Mouse (Mus musculus) left cerebral cortex, adult 18-20 months (tissue): ENCODE results near the gene Klhdc10. TPM values are rescaled to one million over a fixed set of nuclear protein-coding genes. Genes with fewer than 3 reads are reported as not detected.
A peak's percentile ranks its signal among the peaks of the same experiment; 100 is the strongest.
"Not testable (repeated sequence)": the region's sequence is repeated elsewhere in the genome, so short reads cannot be mapped to it uniquely, and the experiment has no call there.

ENCODE experiments used
- DNase-seq, 2 experiments: peaks; one replicate each; pipeline ENCODE4 v3.0.0; 2021 to 2022; ENCODE audit warnings: low spot score in 2 of 2, mixed read lengths in 1 of 2
- long read RNA-seq, 2 experiments: library from polyadenylated mRNA; stranded (forward); transcript quantifications; one replicate each; pipeline ENCODE4 v2.0.0; 2021
- total RNA-seq, 2 experiments: library from RNA; stranded (reverse); gene quantifications; 2 replicates each; pipeline ENCODE4 v1.2.3; 2021

The Klhdc10 gene
- 100 to 1,000 TPM in 1 of 2 experiments, 10 to 100 TPM in 1; 89.0 to 104 TPM for total RNA-seq
- long read RNA-seq, experiment 1, full-length matches to known transcripts = 20 of 37 reads
- long read RNA-seq, experiment 1, partial matches to known transcripts = 4 of 37 reads
- long read RNA-seq, experiment 1, other reads (novel, unspliced or antisense) = 13 of 37 reads
- long read RNA-seq, experiment 2, full-length matches to known transcripts = 6 of 12 reads
- long read RNA-seq, experiment 2, partial matches to known transcripts = 1 of 12 reads
- long read RNA-seq, experiment 2, other reads (novel, unspliced or antisense) = 5 of 12 reads

DNA sequence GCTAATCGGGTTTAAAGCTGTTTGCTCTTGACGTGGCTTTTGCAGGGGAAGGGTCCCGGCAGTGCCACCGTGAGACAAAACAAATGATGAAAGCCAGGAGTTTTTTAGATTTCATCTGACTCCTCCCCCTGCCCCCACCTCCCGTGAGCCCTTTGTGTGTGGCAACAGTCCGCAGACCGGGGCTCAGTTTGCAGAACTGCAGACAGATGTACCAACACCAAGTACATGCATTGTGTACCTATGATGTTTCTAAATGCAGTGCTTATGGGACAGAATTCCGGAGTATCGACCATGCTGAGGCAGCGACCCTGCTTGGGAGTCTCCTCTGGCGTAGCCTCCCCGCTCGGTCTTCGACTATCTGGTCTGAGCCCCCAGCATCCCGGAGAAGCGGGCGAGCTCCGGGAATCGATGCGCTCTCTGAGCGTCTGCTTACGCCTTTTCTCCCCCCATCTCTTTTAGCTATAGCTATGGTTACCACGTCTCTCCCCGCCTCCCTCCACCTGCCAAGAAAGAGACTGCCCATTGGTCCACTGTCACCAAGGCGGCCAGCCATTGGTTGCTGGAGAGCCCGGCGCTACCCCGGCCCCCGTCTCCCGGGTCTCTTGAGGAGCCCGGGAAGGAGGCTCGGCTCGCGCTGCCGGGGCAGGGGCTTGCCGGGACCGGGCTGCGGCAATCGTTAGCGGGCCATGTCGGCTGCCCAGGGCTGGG lies at the start of gene Klhdc10:
TSS of gene Klhdc10 (plus strand) at position 561 of the 708 bp plus-strand sequence.
- DNase-seq = peak; percentile 100

DNA sequence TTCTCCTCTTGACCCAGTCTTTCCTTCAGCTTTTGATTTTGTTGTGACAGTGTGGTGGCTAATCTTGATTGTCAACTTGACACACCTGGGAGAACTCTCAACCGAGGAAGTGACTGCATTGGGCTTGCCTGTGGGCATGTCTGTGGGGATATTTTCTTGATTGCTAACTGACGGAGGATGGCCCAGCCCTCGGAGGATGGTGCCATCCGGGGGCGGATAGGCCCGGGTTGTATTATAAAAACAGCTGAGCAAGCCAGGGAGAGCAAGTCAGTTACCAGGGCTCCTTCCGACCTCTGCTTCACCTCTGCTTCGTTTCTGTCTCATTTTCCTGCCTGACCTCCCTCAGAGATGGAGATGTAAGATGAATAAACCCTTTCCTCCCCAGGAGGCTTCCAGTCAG lies 48.9 kb upstream of the Klhdc10 start:
- DNase-seq = no peak

DNA sequence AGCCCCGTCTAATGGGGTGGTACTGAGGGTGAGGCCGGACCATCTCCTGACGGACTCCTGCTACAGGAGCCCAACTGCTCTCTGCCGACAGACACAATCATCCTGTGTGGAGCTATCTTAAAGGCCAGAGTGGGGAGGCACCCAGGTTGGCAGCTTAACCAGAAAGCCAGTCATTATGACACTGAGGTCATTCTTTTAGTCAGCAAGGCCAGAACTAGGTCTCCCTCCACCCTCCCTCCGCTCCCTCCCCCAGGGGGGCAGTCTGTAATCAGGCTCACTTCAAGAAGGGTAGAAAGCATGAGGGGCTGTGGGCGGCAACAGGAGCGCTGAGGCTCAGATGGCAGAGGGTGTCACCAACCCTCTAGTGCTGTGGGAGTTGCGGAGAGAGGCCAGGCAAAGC lies 48.0 kb upstream of the Klhdc10 start:
- no peak for DNase-seq

DNA sequence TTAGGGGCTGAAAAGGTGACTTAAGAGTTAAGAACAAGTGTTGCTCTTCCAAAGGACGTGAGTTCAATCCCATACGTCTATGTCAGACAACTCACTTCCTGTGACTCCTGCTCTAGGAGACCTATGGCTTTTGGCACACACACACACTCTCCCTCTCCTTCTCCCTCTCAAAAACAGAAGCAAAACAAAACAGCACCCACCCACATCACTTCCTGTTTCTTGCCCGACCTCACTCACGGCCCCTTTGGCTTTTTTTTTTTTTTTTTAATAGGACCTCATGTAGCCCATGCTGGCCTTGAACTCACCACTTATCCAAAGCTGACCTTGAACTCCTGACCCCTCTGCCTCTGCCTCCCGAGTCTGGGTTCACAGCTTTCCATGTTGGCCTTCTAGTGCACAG lies 46.9 kb upstream of the Klhdc10 start:
- DNase-seq = no peak

DNA sequence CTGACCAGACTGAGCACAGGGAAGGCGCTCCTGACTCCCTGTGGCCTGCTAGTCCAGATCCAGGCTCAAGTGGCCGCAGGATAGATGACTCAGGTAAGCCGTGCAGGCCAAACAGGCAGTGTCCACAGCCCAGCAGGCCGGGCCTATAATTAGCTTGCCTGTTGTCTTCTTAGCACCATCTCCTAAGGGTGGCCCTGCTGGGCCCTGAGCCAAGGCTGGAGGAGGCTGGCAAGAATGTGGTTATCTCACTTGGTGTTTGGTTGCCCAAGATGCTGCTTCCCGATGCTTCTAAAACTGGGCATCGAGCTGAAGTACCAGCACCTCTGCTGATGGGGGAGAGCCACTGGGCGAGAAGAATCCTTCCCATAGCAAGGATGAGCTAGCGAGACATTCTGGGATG lies 46.0 kb upstream of the Klhdc10 start:
- no peak for DNase-seq

DNA sequence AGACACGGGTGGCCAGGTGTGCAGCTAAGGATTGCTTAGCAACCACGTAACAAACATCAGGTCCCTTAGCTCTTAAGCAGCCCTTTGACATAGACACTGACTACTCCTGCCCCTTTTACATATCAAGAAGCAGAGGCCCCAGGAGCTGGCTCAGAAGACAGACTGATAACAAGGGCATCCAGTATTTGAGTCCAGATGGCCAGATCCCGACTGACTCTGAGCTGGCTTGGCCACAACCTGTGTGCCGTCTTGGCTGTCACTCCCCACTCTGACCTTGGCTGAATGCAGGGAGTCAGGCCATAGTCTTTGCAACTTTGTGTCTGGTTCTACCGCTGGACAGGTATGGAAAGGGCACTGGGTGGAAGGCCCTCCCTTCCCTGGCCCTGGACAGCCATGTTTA lies 45.5 kb upstream of the Klhdc10 start:
- DNase-seq = no peak

DNA sequence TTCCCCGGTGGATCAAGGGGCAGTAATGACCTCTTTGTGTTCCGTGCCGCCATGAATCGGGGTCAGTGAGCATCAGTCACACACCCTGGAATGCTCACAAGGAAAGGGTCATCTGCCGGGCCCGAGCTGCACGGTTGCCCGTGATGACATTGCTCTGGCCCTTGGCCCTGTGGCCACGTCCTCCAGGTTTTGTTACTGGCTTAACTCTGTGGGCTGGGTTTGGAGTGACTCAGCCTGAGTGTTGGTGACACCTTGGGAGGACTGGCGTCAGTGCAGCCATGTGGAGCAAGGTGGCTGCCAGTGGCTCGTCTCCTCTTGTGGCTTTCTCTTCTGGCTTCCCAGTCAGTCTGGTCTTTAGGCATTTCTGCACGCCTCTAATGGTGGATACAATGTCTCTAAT lies 45.0 kb upstream of the Klhdc10 start:
- DNase-seq = no peak

DNA sequence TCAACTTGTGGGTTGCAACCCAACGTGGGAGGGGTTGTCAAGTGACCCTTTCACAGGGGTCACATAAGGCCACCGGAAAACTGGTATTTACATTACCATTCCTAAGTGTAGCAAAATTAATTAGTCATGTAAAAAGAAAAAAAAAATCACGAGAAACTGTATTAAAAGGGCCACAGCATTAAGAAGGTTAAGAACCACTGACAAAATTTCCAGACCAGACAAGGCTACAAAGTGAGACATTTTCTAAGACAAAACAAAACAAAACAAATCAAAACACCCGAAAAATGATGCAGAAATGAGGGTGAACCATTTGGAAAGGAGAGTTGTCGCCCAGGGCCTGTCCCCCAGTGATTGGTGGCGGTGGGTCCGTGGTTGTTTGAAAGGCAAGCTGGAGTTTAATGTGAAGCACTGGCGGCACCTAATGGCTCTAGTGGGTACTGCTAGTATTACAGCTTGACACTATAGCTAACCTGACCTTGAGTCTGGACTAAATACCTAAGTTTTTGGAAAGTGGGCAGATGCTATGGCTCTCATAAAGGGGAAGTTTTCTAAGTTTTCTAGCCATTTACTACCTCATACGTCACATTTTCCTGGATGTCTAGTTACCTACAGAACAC lies 44.0 kb upstream of the Klhdc10 start:
- DNase-seq = peak; percentile 73

DNA sequence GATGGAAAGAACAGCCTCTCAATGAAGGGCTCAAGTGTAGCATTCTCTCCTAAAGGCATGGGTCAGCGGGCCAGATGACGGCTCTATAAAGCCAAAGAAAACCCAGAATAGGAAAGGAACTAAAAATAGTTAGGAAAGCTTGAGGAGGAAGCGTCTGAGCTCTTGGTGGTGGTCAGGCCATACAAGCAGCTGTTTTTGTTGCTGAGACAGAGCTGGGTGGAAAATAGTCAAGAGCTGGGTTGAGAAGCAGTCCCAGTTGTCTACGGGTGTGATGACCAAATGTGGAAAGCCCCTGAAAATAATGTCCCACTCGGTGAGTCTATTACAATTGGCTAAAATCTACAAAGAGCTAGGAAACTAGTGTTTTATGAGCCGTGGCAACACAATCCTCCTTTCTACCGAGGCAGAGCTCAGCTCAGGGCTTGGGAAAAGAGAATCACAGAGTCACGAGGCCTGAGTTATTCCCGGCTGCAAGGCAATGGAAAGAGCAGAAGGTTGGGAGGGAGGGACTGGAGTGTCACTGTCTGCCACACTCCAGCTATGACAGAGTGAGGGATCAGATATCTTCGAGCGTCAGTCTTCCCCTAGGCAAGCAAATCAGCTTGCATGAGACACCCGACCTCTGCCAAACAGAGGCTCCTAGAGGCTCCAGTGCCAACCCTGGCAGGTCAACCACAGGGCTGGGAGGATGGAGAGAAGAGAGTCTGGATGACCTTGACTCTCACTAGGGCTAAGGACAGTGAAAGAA lies 41.7 kb upstream of the Klhdc10 start:
- no peak for DNase-seq

DNA sequence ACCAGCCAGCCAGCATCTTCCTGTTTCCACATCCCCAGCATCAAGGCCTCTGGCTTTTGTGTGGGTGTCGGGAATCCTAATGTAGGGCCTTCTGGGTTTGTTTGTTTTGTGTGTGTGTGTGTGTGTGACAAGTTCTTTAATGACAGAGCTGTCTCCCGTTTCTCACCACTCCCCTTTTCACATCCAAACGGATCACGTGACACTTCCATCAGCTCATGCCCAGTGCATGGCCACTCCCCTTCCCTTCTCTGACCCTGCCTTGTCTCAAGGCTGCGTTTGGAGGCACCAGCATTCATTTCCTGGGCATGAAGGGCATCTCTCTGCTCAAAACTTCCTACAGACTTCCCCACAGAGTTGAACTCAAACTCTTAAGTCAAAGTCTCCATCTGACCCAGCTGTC lies 37.9 kb upstream of the Klhdc10 start:
- no peak for DNase-seq

DNA sequence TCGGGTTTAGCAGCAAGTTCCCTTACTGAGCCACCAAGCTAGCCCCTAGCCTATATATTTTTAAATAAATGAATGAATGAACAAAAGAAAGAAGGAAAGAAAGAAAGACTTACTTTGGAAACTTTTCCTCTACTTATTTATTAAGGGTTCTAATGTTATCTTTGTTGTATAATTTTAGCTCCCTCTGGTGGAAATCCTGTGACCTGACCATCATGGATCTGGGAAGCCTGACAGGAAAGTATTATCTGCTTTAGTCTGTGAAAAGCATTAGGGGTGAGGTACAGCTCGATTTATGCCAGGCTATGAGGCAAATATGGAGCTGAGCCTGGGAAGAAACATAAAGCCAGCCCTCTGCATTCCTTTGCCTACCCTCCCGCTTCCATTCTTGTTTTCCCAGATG lies 32.4 kb upstream of the Klhdc10 start:
- DNase-seq = no peak

DNA sequence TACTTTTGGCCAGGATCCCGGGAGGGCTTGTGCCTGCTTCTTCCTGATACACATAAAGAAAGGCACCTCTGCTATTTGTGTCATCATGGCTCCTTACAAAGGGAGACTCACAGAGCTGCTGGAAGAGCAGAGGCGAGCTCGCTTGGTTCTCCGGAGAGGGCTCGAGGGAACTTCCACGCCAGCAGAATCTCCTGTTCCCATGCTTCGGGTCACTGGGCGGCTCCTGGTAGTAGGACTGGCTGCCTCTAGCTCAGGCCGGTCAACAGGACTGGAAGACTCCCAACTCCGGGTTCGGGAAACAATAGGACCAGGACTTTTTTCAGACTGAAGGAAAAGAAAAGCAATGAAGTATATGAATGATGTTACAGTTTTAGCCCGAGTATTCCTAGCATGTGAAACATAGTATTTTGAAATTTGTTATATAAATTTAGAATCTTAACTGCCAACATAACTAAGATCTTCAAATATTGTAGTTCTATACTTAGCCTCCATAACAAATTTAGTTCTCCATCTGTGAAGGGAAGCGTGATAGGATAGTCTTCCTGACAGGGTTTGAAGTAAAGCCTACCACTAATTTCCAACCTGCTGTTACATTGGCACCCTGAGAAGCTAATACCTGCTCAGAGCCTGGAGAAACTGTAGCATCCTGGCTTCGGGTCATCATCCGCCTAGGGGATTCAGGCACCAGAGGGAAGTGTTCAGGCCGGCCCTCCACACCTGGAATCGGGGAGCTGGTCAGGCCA lies 28.9 kb upstream of the Klhdc10 start:
- DNase-seq = no peak

DNA sequence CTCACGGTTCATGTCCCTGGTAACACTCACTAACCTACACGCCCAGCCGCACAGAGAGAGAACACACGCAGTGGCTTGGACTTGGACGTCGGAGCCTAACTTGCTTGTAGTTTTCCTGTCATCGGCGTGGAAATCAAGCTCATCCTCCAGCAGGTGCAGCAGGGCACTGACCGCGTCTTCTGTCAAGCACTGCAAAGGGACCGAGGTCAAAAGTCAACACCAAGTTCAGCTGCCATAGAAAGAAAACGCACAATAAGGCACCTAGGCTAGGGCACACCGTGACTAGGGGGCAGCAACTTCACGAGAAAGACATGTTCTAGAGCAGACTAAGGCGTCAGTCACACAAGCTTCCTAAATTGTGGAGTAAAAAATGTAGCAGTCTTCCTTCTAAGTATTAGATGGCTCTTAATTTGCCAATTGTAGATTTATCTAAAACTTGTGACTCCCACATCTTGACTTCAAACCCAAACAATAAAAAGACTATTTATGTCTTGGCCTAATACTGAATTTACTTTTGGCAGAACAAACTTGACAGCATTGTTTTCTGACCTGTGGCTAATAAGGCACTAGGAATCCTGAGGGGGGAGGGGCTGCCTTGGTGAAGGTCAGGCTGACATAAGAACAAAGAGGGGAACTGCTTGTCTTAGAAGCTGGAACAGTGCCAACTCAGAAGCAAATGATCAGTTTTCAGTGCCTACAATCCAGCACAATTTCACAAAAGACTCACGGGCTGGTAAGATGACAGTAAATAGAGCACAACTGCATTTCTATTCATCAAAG lies 26.7 kb upstream of the Klhdc10 start:
- DNase-seq = no peak

DNA sequence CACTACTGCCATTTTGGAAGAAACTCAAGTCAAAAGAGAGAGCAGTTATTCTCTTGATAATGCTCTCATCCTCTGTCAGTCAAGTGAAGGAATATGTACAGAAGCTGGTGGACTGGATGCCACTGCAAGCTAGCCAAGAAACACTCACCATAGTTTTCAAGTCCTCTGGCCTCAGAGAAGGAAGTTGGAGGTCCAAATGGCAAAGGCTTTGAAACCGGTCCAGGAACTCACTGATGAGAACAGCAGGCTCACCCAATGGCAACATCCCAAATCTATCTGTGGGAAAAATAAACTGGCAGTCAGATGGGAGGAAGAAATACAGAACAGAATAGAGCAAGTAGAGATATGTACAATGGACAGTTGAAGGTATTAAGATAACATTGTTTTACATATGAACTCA lies 25.9 kb upstream of the Klhdc10 start:
- no peak for DNase-seq

DNA sequence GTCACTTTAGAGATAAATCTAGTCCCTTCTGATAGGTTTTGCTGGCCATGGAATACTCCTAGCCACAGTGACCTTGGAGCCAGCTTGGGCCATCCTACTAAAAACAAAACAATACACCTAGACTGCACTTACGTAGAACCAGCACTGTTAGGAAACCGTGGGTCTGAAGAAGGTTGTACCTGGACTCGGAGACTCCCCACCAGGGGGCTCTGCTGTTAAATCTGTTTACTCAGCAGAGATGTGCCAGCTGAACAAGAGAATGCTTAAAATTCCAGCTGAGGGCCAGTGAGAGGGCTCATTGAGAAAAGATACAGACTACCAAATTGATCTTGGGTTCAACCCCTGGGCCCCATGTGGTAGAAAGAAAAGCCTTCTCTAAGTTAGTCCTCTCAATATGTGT lies 20.6 kb upstream of the Klhdc10 start:
- DNase-seq = no peak

DNA sequence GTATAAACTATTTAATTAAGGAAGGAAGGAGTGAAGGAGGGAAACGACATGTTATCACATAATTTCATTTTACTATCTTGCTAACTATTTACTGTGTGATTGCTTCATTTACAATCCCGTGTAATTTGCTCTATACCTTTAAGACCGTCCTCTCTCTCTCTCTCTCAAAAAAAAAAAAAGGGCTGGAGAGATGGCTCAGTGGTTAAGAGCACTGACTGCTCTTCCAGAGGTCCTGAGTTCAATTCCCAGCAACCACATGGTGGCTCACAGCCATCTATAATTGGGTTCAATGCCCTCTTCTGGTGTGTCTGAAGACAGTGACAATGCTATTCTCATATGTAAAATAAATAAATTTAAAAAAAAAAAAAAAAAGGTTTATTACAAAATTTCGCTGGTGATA lies 11.4 kb upstream of the Klhdc10 start:
- not testable (repeated sequence) for DNase-seq

DNA sequence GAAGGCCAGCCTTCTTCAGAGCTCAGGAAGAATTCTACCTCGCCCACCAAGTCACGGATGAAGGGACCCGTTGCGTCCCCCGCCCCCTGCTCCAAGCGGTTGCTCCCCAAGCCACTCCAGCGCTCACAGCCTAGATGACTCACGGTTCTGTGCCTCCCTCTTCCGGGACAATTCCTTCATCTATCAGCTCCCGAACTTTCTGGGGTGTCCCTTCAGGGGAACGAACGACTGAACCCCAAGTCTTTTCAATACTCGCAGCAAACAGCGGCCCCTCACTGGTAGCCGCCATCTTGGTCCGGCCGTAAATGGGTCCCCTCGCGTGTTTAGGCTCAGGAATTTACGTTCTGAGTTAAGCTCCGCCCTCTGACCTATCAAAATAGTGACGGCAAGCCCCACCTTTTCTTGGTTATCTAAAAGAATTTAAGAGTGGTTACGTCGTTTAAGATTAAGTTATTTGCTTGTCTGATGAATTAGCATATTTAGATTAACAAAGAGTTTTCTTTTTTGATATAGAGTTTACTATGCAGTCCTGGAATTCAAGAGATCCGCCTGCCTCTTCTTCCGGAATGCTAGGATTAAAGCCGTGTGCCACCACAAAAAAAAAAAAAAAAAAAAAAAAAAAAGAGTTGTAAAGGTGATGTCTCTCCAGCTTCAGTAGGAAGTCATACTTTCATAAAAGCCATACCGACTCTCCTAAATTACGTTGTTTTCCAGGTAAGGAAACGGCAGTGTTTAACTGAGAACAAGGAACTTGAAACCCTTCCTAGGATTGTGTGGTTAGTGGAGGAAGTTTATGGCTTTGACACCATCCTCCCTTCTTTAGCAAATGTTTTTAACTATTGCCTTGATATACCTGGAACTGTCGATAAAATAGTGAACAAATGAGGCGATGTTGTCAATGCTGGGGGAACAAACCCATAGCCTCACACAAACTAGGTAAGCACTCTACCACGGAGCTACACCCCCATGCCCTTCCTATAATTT lies 10.7 kb upstream of the Klhdc10 start, which contains the start of gene Zc3hc1:
TSS of gene Zc3hc1 (minus strand) at position 315 of the 984 bp plus-strand sequence.
- DNase-seq = peak; percentile 75 to 77

DNA sequence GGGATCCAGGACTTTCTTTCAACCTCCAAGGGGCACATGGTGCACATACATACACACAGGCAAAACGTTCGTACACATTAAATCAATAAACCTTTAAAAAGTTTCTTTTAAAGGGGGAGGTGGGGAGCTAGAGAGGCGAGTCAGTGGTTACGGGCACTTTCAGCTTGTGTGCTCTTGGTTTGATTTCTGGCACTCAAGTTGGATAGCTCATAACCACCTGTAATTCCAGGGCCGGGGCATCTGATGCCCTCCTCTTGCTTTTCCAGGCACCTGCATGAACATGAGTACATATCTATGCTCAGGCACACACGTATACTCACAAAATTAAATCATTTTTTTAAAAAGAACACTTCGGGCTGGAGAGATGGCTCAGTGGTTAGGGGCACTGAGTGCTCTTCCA lies 9.7 kb upstream of the Klhdc10 start:
- DNase-seq = no peak

DNA sequence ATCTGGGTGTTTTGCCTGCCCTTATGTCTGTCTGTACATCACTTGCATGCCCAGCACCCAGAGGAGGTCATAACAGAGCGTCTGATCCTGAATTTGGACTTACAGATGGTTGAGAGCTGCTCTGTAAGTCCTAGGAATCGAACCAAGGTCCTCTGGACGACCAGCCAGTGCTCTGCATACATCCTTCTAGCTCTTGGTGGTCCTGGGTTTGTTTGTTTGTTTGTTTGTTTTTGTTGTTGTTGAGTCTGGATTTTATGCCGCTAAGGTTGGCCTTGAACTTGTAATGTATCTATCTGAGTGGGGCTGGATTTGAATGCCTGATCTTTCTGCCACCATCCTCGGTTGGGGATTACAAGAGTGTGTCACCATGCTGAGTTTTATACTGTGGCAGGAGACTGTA lies 1.5 kb upstream of the Klhdc10 start:
- no peak for DNase-seq
